In the genomic region with DNA sequence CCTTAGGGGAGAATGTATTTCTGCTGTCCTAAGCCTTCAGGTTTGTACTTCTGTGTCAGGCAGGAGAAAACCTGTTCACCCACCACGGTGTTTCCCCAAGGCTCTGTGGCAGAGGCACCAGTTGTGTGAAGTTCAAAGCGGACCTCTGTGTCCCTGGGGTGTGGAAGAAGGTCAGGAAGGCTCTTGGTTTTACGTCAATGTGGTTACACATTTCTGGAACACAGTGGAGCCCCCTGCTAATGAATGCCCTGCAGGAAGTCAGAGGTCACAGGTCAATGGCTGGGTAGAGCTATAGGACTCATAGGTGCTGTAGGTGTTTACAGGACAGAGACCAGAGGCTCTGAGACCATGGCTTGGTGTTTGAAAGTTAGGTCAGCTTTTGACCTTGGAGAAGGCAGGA, we compare ENCODE assay signal across 22 mouse cellular contexts. TPM values are rescaled to one million over a fixed set of nuclear protein-coding genes. Genes with fewer than 3 reads are reported as not detected.
DNase-seq lines count a peak whose midpoint lies in the region; ATAC-seq and TF ChIP-seq lines count a peak whose summit lies in the region.
"Had no signal": no experiment of that assay in that cellular context is flagged by ENCODE, and none has a peak within 500 bp of the region (broad histone marks: within the 10 kb centered on the region; RNA-seq: fewer than 3 reads in every experiment).

No protein-coding gene starts in this region.

- H3K9me3 ChIP-seq in kidney, postnatal 0 days (replicated peaks; ENCODE audit: low read length) = no peaks in the 10 kb centered on the region
- H3K9me3 ChIP-seq in liver, embryonic 12.5 days (replicated peaks) = no peaks in the 10 kb centered on the region
- no peaks in the 10 kb centered on the region for H3K9me3 ChIP-seq in liver, postnatal 0 days (ENCODE audit: low read length)
- H3K9me3 ChIP-seq: embryonic facial prominence, embryonic 10.5 days; forebrain, embryonic 13.5 days; heart, embryonic 10.5 days; heart, embryonic 15.5 days; hindbrain, embryonic 13.5 days had no signal

- no peak overlapping the region for H3K9ac ChIP-seq in kidney, postnatal 0 days (ENCODE audit: low read depth, low read length)
- no peak overlapping the region for H3K9ac ChIP-seq in liver, embryonic 12.5 days
- no peak overlapping the region for H3K9ac ChIP-seq in liver, postnatal 0 days (replicated peaks)
- H3K9ac ChIP-seq: forebrain, embryonic 13.5 days; forebrain, postnatal 0 days; heart, embryonic 15.5 days; hindbrain, embryonic 13.5 days had no signal

- intact Hi-C loops in gastrocnemius, adult 2 months (cut with DNase I) = no loop called here

- H3K27me3 ChIP-seq in kidney, postnatal 0 days (ENCODE audit: insufficient read depth, low read length) = no peaks in the 10 kb centered on the region
- peaks cover 7% of the 10 kb centered on the region; the same call in 1 of the 2 replicates for H3K27me3 ChIP-seq in liver, embryonic 12.5 days (replicated peaks)
- H3K27me3 ChIP-seq in liver, postnatal 0 days (ENCODE audit: insufficient read depth, low read length) = no peaks in the 10 kb centered on the region
- H3K27me3 ChIP-seq: forebrain, embryonic 13.5 days; heart, embryonic 15.5 days; hindbrain, embryonic 13.5 days had no signal

- 0 out of 2 replicates have a peak overlapping the region, but pooled peaks have one; percentile 74 for H3K27ac ChIP-seq in gastrocnemius, adult 2 months
- H3K27ac ChIP-seq in kidney, postnatal 0 days = peak overlapping the region; percentile 70
- no peak overlapping the region for H3K27ac ChIP-seq in liver, embryonic 12.5 days
- no peak overlapping the region for H3K27ac ChIP-seq in liver, postnatal 0 days (ENCODE audit: low read depth)
- H3K27ac ChIP-seq: embryonic facial prominence, embryonic 10.5 days; forebrain, embryonic 13.5 days; heart, embryonic 15.5 days; hindbrain, embryonic 13.5 days had no signal

- TF ChIP-seq EP300 in liver, postnatal 0 days (IDR thresholded peaks at IDR 0.05; ENCODE audit: low read depth) = no peak

- DNase-seq in gastrocnemius, adult 2 months = no peak
- DNase-seq in gastrocnemius, adult 8-10 months (ENCODE audit: low spot score in 2 of 2) = no peak
- no peak for DNase-seq in kidney, postnatal 0 days (ENCODE audit: low spot score)
- no peak for DNase-seq in kidney, postnatal 4 days
- DNase-seq in liver, postnatal 0 days = no peak
- no peak for DNase-seq in adrenal gland, postnatal 25 days
- DNase-seq: adrenal gland, postnatal 10 days; B cell, adult 2 months; cerebellum, adult 11-12 months; cerebellum, adult 9-10 months; cerebellum, postnatal 25 days; forebrain, postnatal 0 days; gastrocnemius, postnatal 10 days; heart, adult 18-20 months; heart, postnatal 14 days had no signal

- no peak overlapping the region for H3K4me3 ChIP-seq in gastrocnemius, adult 2 months
- no peak overlapping the region for H3K4me3 ChIP-seq in kidney, postnatal 0 days (replicated peaks; ENCODE audit: low read depth, low read length)
- H3K4me3 ChIP-seq in liver, embryonic 12.5 days = no peak overlapping the region
- H3K4me3 ChIP-seq in liver, postnatal 0 days (ENCODE audit: low read depth, low read length) = no peak overlapping the region
- H3K4me3 ChIP-seq: embryonic facial prominence, embryonic 10.5 days; forebrain, embryonic 13.5 days; heart, embryonic 10.5 days; heart, embryonic 15.5 days; hindbrain, embryonic 13.5 days had no signal

- 66% methylated on average over 3 of the region's 3 CpGs for WGBS in kidney, postnatal 0 days
- 64% methylated on average over 3 of the region's 3 CpGs for WGBS in liver, embryonic 12.5 days (ENCODE audit: insufficient replicate concordance)
- WGBS in liver, postnatal 0 days (ENCODE audit: insufficient replicate concordance) = 51% methylated on average over 3 of the region's 3 CpGs

- no peaks in the 10 kb centered on the region for H3K36me3 ChIP-seq in kidney, postnatal 0 days (ENCODE audit: insufficient read depth, low read length)
- no peaks in the 10 kb centered on the region for H3K36me3 ChIP-seq in liver, embryonic 12.5 days
- no peaks in the 10 kb centered on the region for H3K36me3 ChIP-seq in liver, postnatal 0 days (replicated peaks; ENCODE audit: insufficient read depth, low read length)
- H3K36me3 ChIP-seq: embryonic facial prominence, embryonic 10.5 days; heart, embryonic 10.5 days; heart, embryonic 15.5 days; hindbrain, embryonic 13.5 days had no signal

- peak; percentile 53; the same call in 1 of the 2 replicates for ATAC-seq in kidney, postnatal 0 days (replicated peaks; ENCODE audit: low FRiP score, low read depth)
- 0 out of 2 replicates have a peak, but pooled peaks have one; percentile 13 for ATAC-seq in liver, embryonic 12.5 days
- ATAC-seq in liver, postnatal 0 days = no peak
- ATAC-seq: CD4-positive, CD25-positive, alpha-beta regulatory T cell, adult 4 months; forebrain, embryonic 13.5 days; forebrain, postnatal 0 days had no signal

- H3K4me1 ChIP-seq in kidney, postnatal 0 days (replicated peaks; ENCODE audit: insufficient read depth, low read length) = peaks cover 4% of the 10 kb centered on the region
- H3K4me1 ChIP-seq in liver, embryonic 12.5 days = peaks cover 31% of the 10 kb centered on the region
- peaks cover 18% of the 10 kb centered on the region for H3K4me1 ChIP-seq in liver, postnatal 0 days (ENCODE audit: insufficient read depth)

- H3K4me2 ChIP-seq in kidney, postnatal 0 days (ENCODE audit: low read length) = no peak overlapping the region
- no peak overlapping the region for H3K4me2 ChIP-seq in liver, embryonic 12.5 days
- H3K4me2 ChIP-seq in liver, postnatal 0 days (ENCODE audit: low read depth, low read length) = no peak overlapping the region
- H3K4me2 ChIP-seq: forebrain, embryonic 13.5 days; heart, embryonic 15.5 days; hindbrain, embryonic 13.5 days had no signal

- TF ChIP-seq CTCF in gastrocnemius, adult 2 months (IDR thresholded peaks at IDR 0.05) = no peak
- TF ChIP-seq CTCF in kidney, postnatal 0 days (IDR thresholded peaks at IDR 0.05; ENCODE audit: low read depth) = no peak
- TF ChIP-seq CTCF in liver, postnatal 0 days (IDR thresholded peaks at IDR 0.05; ENCODE audit: low read depth) = no peak

RNA-seq across cellular contexts. Expression of a gene that starts 9.7 kb away (rescaled TPM):
- total RNA-seq in gastrocnemius, adult 2 months (2021) = 10 to 100 TPM; 52.3 to 52.8 TPM
- total RNA-seq in gastrocnemius, adult 8-10 months (2022) = 10 to 100 TPM; 42.6 to 56.1 (median 50.7) TPM
- polyA plus RNA-seq in kidney, postnatal 0 days (2015; fragmentation: Nextera tagmentation; extraction: Ambion mirVana) = 87.6 and 93.7 TPM in 2 replicates
- polyA plus RNA-seq in liver, embryonic 12.5 days (2016; fragmentation: Nextera tagmentation; extraction: Ambion mirVana) = 26.9 and 27.5 TPM in 2 replicates
- polyA plus RNA-seq in liver, postnatal 0 days (2015; fragmentation: Nextera tagmentation; extraction: Ambion mirVana) = 8.2 and 9.2 TPM in 2 replicates
- total RNA-seq in adrenal gland, postnatal 25 days (2021) = 157 and 195 TPM in 2 replicates

Comparison
In these comparisons a context has a peak if more than half of its experiments do, and no peak if none do; other contexts are left out.
1. H3K27ac ChIP-seq: peak in gastrocnemius, adult 2 months (single experiment) and kidney, postnatal 0 days (single experiment); none in liver, embryonic 12.5 days (single experiment) and liver, postnatal 0 days (single experiment).